Mouse (Mus musculus) ES-CJ7 (cell line): ENCODE data around the gene Lamtor1.

Source experiments
- DNase-seq: peaks from one replicate; pipeline ENCODE4 v3.0.0; 2011; ENCODE audit warnings: low read depth, low spot score

Gene Lamtor1

DNA sequence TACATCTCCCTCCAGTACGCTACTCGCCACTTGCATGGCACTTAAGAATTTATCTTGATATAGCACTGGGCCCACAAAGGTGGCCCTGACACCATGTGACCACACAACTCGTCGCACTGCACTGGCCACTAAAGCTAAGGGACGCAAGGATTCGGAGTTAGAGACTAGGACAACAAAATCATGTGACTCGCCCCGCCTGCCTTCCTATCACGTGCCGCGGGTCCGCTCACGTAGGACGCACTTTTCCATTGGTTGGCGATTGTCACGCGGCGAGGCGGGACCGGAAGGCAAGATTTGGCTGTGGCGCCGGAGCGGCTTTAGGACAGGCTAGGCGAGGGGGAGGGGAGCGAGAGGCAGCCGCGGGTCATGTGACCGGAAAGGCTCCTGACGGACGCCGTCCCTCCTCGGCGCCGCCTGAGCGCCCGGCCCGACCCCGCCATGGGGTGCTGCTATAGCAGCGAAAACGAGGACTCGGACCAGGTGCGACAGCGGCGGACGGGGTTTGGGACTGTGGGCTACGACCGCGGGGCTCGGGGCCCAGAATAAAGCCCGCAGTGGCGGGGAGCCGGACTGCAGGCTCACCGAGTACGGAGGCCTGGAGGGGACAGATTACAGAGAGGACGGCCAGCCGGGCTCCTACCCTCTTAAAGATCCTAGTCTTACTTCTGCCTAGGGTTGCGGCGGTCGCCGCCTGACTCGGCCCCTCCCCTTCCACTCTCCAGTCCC is at the start of gene Lamtor1:
Gene Lamtor1 (plus strand): TSS at position 344 of the 726 bp plus-strand sequence.
- DNase-seq, result peak; percentile 99

DNA sequence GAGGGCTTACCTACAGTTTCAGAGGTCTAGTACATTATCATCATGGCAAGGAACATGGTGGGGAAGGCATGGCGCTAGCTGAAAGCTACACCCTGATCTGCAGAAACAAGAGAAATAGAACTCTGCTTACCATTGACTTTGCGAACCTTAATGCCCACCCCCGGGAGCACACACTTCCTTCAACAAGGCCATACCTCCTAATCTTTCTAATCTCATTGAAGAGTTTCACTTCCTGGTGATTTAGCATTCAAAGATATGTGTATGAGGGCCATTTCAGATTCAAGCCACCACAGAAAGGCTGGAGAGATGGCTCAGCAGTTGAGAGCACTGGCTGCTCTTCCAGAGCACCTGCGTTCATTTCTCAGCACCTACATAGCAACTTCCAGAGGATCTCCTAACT is 48.6 kb upstream of the Lamtor1 start, which contains the start of gene Folr2:
Gene Folr2 (minus strand): TSS at position 101 of the 400 bp plus-strand sequence.
- no peak for DNase-seq

GRCm38 (mm10) chr7:101858362-101858761 is 47.3 kb upstream of the Lamtor1 start:
- no peak for DNase-seq

- no peak for DNase-seq
These were observed 44.7 kb upstream of the Lamtor1 start for GRCm38 (mm10) chr7:101860978-101861377.

DNA sequence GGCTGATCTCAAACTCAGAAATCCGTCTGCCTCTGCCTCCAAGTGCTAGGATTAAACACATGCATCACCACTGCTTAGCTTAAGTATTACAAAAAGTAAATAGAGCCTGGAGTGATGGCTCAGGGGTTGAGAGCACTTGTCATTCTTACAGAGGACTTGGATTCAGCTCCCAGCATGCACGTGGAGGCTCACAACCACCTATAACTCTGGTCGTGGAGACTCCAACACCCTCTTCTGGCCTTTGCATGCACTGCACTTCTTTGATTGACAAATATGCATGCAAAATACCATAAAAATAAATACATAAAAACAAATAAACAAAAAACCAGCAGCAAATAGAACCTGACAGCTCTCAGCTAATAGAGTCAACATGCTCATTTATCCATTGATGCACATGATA is 43.4 kb upstream of the Lamtor1 start:
- DNase-seq, result peak; percentile 47

GRCm38 (mm10) chr7:101863415-101863814 is 42.3 kb upstream of the Lamtor1 start, which contains the start of gene Anapc15:
TSS of gene Anapc15 (plus strand) at chr7:101863715.
- no peak for DNase-seq

GRCm38 (mm10) chr7:101866491-101867265 is 39.0 kb upstream of the Lamtor1 start:
- peak; percentile 82 for DNase-seq

- DNase-seq, result no peak
These were observed 38.2 kb upstream of the Lamtor1 start for GRCm38 (mm10) chr7:101867482-101867881.

DNA sequence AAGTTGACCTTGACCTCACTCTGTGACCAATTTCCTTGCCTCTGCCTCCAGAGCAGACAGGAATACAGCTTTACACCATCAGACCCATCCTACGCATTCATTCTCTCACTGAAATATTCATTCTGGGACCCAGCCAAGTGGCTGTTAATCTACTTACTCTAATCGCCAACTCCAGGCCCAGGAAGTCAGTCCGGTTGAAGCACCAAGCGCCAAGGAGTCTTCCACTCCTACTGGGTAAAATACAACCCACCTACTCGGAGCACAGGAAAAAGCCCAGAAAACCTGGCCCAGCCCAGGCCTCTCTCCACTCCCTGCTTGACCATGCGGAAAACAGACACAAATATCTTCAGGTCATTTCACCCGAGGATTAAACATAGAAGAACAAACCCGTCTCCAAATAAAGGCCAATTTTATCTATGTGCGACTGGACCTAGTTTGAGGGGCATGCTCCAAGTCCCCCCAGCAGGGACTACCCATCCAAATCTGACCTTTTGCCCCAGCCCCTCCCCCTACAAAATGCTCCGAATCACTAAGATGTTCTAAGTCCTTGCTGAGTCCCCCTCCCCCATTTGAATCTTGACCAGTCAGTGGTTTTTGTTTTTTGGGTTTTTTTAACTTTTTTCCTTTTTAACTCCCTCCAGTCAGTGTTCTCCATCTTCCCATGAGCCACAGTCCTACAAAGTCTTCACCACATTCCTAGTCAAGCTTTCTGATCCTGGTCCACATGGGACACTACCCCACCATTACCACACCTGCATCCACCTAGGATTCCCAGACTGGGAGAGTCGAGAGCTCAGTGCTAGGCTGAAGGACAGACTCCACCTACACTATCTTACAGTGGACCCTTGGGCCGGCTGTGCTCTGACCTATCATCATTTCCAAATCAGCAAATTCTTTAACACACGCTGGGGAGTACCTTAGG is 37.2 kb upstream of the Lamtor1 start:
- peak; percentile 64 for DNase-seq

GRCm38 (mm10) chr7:101869163-101869500 is 36.6 kb upstream of the Lamtor1 start:
- DNase-seq, result peak; percentile 54

- no peak for DNase-seq
These were observed 35.1 kb upstream of the Lamtor1 start, which contains the start of gene Folr1 for GRCm38 (mm10) chr7:101870629-101871028. TSS of gene Folr1 (minus strand) at chr7:101870788.

DNA sequence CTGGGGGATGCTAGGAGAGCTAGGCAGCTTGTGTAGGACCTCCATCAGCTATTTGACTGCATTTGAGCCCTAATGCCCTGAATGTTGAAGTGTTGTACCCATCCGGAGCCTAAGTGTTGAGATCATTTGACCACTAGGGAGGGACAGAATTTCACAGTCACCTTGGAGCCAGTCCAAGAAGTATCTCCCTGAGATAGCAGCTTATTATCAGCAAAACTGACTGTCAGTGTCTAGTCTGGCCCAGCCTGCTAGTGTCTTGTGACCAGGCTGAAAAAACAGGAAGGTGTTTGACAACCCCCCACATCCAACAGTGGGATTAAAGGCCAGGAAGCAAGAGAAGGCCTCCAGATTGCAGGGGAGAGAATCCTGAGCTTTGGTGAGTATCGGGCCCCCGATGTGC is 34.4 kb upstream of the Lamtor1 start:
- no peak for DNase-seq

DNA sequence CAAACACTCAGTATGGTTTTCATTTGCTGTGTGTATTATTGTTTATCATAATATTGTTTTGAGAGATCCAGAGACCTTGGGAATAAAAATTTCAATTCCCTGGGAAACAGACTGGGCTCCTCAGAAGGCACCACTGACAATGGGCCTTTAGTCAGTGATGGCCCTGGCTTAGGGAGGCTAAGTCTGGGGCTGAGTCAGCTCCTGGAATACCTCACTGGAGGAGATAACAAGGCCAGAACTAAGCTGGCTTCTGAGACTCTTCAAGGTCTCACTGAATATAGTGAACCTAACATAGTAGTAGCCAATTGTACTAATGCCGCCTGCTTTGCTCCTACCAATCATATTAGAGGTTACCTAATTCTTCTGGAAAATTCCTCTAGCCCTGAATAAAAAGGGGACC is 29.7 kb upstream of the Lamtor1 start:
- DNase-seq, result no peak

DNA sequence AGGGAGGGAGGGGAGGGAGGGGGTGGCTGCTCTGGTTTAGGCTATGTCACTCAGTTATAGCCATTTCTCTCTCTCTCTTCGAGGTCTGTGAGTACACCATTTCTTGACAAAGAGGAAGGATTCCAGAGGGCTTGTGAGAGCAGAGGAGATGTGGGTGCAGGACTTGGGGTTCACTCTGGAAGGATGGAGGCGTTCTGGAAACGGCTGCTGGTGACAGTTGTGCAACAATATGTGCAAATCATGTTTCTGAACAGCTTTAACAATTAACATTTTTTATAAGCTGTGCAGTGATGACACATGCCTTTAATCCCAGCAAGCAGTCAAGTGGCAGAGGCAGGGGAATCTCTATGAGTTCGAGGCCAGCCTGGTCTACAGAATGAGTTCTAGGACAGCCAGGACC is 24.8 kb upstream of the Lamtor1 start:
- DNase-seq, result no peak

DNA sequence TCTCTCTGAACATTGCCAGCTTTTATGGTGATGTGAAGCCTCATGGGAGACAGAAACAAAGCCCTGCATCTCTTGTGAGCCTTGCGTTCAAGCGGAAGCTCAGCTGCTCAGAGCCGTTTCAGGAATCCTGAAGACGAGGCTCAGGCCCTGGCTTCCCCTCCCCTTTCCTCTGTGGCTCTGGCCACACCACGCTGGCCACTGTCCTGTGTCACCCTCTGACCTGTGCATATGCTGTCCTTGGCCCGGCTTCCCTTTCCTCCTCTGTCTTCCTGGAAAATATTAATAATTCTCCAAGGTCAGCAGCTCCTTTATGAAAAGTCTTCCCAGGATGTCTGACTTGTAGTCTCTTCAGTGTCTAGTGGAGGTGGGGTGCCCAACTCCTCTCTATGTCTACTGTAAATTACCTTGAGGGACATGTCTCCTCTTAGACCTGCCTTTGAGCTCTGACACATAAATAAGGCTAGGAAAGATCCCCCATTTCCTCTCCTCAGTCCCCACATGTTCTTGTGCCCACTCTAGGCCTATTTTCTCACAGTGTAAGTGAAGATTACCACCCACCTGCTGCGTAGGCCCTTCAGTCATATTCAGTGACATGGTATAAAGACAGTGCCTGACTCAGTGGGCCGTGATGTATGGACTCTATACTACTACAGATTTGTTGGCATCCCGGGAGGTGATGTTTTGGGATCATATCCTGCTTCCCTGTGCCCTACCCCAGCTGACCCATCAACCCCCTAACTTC is 23.1 kb upstream of the Lamtor1 start:
- no peak for DNase-seq

- no peak for DNase-seq
These were observed 21.5 kb upstream of the Lamtor1 start for GRCm38 (mm10) chr7:101884160-101884559.

- DNase-seq, result no peak
These were observed 19.4 kb upstream of the Lamtor1 start for GRCm38 (mm10) chr7:101886274-101886673.

- no peak for DNase-seq
These were observed 17.2 kb upstream of the Lamtor1 start for GRCm38 (mm10) chr7:101888460-101888859.

DNA sequence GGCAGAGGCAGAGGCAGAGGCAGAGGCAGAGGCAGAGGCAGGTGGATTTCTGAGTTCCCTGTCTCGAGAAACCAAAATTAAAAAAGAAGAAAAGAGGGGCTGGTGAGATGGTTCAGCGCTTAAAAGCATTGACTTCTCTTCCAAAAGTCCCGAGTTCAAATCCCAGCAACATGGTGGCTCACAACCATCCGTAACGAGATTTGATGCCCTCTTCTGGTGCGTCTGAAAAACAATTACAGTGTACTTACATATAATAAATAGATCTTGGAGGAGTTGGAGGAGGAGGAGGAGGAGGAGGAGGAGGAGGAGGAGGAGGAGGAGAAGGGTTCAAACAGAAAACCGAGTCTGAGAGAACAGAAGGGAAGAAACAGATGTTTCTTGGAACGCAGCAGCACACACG is 10.0 kb upstream of the Lamtor1 start:
- no peak for DNase-seq

DNA sequence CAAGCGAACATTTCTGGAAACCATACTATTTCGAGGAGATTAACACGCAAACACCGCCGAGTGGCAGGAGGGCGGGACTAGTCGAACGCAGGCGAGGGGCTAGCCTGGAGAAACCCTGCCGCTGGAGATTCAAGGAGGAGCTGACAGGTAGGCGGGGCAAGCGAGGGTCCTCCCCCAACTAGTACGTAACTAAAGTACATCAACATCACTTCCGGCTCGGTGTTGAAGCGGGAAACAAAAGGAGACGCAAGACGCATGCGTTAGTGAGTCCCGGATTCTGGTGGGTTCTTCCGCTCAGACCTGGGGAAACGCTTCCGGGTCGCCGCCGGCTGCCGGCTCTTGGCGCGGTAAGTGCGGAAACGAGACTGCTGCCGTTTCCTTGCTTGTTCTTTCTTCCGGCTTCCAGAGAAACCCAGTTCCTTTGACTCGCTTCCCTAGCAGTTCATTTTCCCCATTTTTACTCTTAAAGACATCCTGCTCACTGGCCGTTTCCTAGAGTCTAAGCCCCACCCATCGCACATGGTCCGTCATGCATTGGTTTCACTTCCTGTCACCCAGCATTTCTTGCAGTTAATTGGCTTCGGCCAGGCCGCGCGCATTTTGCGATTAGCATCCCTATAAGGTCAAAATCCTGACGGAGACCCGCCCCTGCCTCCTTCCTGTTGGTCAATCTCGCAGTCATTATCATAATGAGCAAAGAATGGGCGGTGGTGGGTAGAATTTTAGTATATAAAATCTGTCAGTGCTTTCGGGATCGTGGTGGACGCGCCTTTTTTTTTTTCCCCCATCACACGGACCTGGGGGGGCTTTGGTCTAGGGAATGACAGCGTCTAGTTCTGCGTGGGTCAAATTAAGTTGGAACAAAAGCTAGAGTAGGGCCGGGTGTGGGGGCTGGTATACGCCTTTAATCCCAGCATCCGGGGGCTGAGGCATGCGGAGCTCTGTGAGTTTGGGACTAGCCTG is 9.3 kb upstream of the Lamtor1 start:
- DNase-seq, result peak; percentile 100
